Mouse (Mus musculus) ES-Bruce4 (cell line): ENCODE measurements around the gene E130308A19Rik.

Experiments used
- CTCF ChIP-seq: IDR thresholded peaks from one replicate; pipeline ENCODE4 v1.8.1; 2011; ENCODE audit warnings: low read depth, low read length
- EP300 ChIP-seq: IDR thresholded peaks from 2 replicates; pipeline ENCODE4 v1.6.1; 2011; ENCODE audit warnings: low read depth, low read length; ENCODE audit not compliant: insufficient read depth

DNA sequence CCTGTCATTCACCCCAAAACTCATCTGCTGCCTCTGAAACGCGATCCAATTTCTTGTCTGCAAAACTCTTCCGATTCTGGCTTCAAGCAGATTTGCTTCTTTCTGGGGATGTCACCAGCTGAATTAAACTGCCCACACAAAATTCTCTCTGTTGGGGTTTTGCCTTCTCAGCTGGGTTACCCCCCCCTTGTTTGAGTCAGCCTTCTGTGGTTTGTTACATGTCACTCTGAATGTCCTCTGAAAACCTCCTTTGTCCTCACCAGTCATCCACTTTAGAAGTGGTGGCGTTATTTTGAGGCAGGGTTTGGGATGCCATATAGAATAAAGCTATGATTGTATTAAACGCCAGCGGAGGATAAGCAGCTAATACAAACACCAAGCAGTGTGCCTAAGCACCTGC, 176.1 kb downstream of the E130308A19Rik start:
- no peak for TF ChIP-seq EP300
- TF ChIP-seq CTCF, result no peak
